Mouse (Mus musculus) ZHBTc4 (cell line): ENCODE measurements at regions not wholly inside any gene's neighbourhood (a gene's known extent, or its start where the extent isn't known, plus 50 kb on each side); places are given as distances from the start of the nearest gene placed in this dataset.
A peak's percentile ranks its signal among the peaks of the same experiment; 100 is the strongest.

Source experiments
- DNase-seq: peaks from one replicate; pipeline ENCODE4 v3.0.0-alpha.2; 2011; ENCODE audit warnings: low read depth, low spot score

DNA sequence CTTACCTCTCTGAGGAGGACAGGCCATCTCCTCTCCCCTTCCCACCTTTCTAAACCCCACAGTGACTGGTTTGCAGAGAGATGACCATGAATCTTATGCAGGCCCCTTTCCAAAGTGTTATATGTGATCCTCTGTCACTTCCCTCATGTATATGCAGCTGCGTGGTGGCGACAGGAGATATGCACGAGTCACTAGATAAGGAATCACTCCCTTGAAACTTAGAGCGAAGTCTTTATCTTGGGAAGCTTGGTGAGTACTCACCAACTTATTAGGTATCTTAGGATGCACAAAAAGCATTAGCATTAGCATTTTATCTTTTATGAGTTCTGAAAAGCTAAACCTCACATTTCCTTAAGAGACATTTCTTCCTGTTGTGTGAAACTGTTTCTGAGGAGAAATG is 421.9 kb downstream of the Tmem161b start:
- no peak for DNase-seq

GRCm38 (mm10) chr13:84646899-84647298 is 424.8 kb downstream of the Tmem161b start:
- DNase-seq = no peak

DNA sequence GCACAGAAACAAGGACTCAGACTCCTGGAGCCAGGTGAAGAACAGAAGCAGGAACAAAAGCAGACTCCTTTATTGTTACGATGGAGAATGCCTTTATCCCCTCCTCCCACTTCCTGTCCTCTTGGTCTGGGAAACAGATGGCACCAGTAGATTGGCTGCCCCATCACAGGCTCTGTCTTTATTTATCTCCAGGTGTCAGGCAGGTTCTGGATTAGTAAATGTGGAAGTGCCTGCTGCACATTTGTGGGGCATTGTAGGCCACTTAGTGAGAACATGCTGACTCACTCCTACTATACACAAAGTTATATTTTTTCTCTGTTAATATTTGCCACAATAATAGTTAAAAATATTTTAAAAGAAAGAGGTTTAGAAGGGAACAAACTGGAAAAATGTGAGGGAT is 426.0 kb downstream of the Tmem161b start:
- DNase-seq = no peak

DNA sequence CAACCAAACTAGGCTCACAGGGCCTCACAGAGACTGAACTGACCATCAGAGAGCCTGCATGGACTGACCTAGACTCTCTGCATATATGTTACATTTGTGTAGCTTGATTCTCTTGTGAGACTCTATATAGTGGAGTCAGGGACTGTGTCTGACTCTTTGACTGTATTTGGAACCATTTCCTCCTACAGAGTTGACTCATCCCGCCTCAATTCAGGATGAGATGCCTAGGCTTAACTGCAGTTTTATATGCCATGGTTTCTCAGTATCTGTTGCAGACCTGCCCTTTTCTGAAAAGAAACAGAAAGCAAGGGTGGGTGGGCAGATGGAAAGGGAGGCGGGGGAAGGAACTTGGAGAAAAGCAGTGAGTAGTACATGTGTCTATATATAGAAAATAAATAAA is 441.9 kb downstream of the Tmem161b start:
- no peak for DNase-seq

- DNase-seq = no peak
Observed at GRCm38 (mm10) chr13:84680971-84681370, 458.9 kb downstream of the Tmem161b start.

DNA sequence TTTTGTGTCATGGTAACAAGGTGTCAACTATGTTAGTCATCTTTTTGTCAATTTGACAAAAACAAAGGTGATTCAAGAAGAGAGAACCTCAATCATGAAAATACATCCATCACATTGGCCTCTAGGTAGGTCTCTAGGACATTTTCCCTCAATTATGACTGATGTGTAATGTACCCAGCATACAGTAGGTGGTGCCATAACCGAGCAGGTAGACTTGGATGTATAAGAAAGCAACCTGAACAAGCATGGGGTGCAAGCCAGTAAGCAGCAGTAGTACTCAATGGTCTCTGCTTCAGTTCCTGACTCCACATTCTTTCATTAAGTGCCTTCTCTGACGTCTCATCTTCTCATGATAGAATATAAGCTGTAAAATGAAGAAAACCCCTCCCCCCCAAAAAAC is 463.8 kb downstream of the Tmem161b start:
- peak; percentile 35 for DNase-seq

DNA sequence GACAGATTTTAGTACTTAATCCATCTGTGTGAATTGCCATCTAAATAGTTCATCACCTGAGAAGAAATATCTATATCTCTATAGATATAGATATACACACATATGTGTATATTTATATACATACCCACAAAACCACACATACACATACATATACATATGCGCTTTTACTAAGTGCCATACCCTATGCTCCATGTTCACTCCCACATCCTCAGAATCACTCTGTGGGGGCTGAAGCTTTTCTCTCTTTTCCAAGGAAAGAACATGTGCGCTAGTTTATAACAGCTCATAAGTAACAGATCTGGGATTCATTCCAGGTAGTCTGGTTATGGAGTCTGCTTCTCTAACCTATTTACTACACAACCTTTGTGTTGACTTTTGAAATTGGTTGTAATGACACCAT is 471.4 kb downstream of the Tmem161b start:
- no peak for DNase-seq

DNA sequence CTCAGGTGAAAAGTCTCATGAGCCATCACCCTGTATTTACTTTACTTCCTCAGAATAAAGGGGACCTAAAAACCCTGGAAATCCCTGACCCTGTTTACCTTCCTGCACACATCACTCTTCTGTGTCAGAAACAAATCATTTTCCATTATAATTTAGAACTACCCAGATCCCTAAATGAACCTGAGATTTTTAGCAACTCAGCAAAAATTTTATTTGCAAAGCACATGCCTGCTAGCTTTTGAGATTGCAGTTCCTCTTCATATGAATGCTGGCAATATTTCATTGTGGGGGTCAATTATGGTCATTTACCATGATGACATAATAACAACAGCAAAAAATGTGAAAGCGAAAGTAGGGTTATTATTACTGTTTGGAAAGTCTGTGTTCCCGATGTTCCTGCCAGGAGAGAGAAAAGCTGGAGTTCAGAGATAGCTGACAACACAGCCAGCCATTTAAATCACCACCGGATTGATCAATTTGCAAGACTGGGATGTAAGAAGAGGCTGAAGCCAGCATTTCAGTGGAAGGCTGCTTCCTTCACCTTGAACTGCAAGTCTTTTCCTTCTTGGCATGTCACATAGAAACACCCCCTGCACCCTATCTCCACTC is 476.5 kb downstream of the Tmem161b start:
- no peak for DNase-seq

- no peak for DNase-seq
Observed at GRCm38 (mm10) chr13:84741231-84741630, 448.0 kb upstream of the Ccnh start.

DNA sequence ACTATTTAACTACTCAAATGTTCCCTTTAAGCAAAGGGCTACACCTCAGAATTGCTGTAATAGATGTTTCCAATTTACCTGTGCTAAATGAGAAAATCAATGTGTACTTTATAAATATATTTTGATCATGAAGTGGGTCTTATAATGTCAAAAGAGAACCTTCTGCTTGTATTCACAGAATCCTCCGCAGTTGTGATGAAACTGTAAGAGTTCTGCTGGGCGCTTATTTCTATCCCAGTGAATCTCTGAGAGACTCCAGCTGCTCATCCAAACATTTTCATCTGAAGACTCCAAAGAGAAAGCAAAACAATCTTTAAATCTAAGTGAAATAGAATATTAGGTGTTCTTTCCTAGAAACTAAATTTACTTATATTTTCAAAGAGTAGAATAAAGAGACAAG is 440.9 kb upstream of the Ccnh start:
- DNase-seq = no peak

- DNase-seq = no peak
Observed at GRCm38 (mm10) chr13:84749214-84749613, 440.0 kb upstream of the Ccnh start.

DNA sequence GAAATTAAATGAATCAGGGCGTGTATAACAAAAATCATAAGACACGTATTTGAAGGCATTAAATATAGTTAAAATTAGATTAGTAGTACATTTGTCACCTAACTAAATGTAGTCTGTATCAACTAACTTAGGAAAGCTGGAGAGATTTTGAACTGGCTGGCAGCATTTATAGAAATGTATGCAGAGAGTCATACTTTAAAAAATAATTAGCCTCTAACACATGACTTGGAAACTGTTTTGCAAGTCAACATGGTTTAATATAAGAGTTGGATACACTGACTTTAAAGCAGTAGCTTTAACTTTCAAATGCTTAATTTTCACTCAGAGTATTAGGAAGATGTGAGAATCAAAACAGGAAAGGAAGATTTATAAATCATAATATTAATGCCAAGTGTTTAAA is 439.1 kb upstream of the Ccnh start:
- DNase-seq = no peak

DNA sequence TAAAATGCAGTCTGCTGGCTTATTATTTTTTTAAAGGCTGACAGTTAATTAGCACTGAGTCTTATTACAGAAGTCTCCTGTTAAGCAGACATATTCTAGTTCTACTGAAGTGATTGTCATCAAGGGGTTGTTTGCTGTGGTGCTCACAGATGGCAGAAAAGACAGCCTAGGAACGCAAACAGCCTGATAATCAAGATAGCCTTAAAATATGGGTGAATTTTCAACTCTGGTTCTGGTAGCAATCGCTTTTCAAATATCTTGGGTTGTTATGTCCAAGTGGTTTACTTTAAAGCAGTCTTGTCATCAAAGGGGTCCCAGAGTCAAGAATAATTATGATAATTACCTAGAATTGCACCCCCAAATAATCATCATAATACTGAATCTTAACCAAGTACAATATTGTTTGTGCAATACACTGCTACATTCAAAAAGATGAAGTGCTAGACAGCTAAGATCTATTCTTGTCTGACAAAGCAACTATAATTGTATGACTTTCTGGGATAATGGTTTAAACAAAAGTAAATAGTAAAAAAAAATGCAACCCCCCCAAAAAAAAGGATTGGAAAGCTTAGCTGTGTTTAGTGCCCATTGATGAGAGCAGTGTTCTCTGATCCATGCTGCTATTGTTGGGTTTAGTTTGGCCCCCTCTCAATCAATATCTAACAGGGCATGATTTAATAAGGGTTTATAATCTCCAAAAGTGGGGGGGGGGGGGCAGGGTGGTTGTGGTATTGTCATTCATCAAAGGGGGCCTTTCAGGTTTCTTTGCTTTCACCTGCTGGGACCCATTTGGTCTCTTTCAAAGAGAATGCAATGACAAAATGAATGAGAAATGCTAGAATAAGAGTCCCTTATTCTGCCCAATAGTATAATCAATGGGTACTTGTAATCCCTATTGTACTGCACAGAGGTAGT is 437.4 kb upstream of the Ccnh start:
- peak; percentile 23 for DNase-seq

GRCm38 (mm10) chr13:84752491-84752820 is 436.8 kb upstream of the Ccnh start:
- DNase-seq = no peak

GRCm38 (mm10) chr13:84753751-84754500 is 435.3 kb upstream of the Ccnh start:
- no peak for DNase-seq

GRCm38 (mm10) chr13:84754821-84755725 is 434.1 kb upstream of the Ccnh start:
- DNase-seq = no peak

DNA sequence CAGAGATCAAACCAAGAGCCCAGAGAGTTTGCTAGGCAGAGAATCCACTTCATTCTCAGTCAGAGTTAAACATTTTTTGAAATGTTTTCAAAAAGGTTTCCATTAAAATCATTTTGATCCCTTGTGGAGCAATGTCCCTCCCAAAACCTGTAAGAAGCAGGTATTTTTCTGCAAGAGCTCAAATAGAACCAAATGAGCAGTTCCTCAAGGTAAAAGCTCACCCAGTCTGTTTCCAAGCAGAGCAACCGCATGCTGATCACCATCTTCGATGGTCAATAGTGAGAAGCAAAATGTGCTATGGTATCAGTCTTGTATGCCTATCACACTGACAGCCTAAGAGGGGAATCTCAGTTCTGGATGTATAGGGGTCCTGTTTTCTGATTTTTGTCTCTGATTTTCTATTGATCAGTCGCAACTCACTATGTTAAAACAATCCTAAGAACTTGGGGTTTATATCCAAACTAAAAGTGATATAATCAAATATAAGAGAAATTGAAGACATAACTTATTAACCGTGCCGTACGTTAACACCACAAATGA is 432.3 kb upstream of the Ccnh start:
- DNase-seq = no peak

DNA sequence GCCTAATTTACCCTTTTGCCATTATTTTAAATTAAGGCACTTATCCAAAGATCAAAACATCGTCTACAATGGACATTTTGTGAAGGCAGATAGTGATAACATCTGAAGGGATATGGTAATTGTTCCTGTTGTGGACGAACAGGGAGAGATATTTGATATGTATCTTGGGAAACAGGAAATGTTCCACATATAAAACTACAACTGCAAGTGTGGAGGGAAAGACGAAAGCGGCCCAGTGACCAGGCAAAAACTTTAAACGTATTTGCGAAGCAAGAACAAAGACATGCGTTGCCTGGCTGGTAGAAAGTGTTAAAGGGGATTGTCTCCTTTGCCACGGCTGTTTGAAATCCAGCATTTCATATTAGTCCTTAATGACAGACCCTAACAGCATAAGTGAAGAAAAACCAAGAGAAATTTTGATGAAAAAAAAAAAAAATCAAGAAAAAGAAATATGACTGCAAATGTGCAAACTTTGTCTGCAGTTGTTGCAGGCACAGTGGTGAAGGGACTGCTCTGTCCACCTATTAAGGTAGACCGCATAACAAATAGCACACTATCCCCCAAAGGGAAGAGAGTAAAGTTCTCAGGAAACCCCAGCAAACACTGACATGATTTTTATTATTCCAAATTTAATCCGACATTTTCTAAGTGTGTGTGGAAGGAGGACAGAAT is 431.2 kb upstream of the Ccnh start:
- DNase-seq = no peak

- peak; percentile 67 for DNase-seq
Observed at GRCm38 (mm10) chr13:84758568-84758900, 430.7 kb upstream of the Ccnh start.

DNA sequence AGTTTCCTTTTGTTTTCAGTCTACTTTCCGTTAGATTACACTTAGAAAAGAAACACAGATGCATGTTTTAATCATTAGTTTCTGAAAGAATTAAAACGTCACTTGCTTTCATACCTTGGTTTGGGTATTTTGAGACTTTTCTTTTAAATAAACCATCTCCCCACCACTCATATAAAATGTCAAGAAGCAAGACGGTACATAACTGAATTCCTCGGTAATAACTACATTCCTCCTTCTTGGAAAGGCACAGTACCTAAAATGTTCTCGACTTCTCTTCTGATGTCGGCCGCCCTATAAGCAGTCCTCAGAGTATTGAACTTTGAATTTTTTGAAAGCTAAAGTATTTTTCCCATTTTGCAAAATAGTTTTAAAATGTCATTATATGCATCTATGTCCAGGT is 430.1 kb upstream of the Ccnh start:
- no peak for DNase-seq

DNA sequence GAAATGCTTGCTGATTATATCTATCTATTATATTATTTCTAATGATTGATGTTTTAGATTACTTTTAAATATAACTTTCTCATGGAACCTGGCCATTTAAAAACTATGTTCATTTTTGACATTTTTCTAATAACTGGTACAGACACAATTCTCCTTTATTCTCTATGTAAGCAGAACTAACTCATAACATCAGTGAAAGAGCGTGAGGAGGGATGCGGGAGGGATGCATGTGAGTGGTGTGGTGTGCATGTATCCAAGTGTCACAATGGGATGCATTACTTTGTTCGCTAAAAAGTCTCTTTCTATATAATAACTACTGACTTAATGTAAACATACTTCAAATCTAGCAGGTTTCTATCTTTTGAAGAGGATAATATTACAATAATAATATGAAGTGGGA is 428.7 kb upstream of the Ccnh start:
- no peak for DNase-seq
